Mouse (Mus musculus): Measurements from ENCODE around the gene Sap30bp. TPM values are rescaled to one million over a fixed set of nuclear protein-coding genes. Genes with fewer than 3 reads are reported as not detected.

The Sap30bp gene
- total RNA-seq, 1 experiment from 2014 or later = 40.9 TPM

- DNase-seq = peak; percentile 38
Measured at GRCm38 (mm10) chr11:115955195-115955858, 22.2 kb downstream of the Sap30bp start.

- DNase-seq = no peak
Measured at GRCm38 (mm10) chr11:115956453-115956852, 23.4 kb downstream of the Sap30bp start.

- no peak for DNase-seq
Measured at GRCm38 (mm10) chr11:115957971-115958370, 24.9 kb downstream of the Sap30bp start.

GRCm38 (mm10) chr11:115959018-115959417 lies 25.9 kb downstream of the Sap30bp start:
- no peak for DNase-seq

GRCm38 (mm10) chr11:115962651-115963412 lies 29.8 kb downstream of the Sap30bp start:
- DNase-seq = peak; percentile 41

- DNase-seq = peak; percentile 88
Measured at GRCm38 (mm10) chr11:115964977-115965604, 32.0 kb downstream of the Sap30bp start.

- no peak for DNase-seq
Measured at GRCm38 (mm10) chr11:115968731-115969405, 35.8 kb downstream of the Sap30bp start.

GRCm38 (mm10) chr11:115970006-115970673 lies 37.1 kb downstream of the Sap30bp start:
- no peak for DNase-seq

GRCm38 (mm10) chr11:115971016-115971415 lies 37.9 kb downstream of the Sap30bp start:
- DNase-seq = no peak

- DNase-seq = peak; percentile 34
Measured at GRCm38 (mm10) chr11:115974309-115975082, 41.4 kb downstream of the Sap30bp start, which contains the start of gene Itgb4. Gene Itgb4 (plus strand): TSS chr11:115974709.

GRCm38 (mm10) chr11:115975083-115975420 lies 42.0 kb downstream of the Sap30bp start:
- DNase-seq = no peak

- DNase-seq = no peak
Measured at GRCm38 (mm10) chr11:115975544-115975943, 42.5 kb downstream of the Sap30bp start.

GRCm38 (mm10) chr11:115982472-115982871 lies 49.4 kb downstream of the Sap30bp start:
- DNase-seq = no peak

GRCm38 (mm10) chr11:115983291-115983690 lies 50.2 kb downstream of the Sap30bp start:
- no peak for DNase-seq

- no peak for DNase-seq
Measured at GRCm38 (mm10) chr11:115989686-115990085, 56.6 kb downstream of the Sap30bp start.

- no peak for DNase-seq
Measured at GRCm38 (mm10) chr11:115992098-115992497, 59.0 kb downstream of the Sap30bp start.

GRCm38 (mm10) chr11:115995256-115995655 lies 62.2 kb downstream of the Sap30bp start:
- DNase-seq = no peak

GRCm38 (mm10) chr11:115997047-115997446 lies 64.0 kb downstream of the Sap30bp start:
- DNase-seq = no peak

- DNase-seq = no peak
Measured at GRCm38 (mm10) chr11:115997662-115998061, 64.6 kb downstream of the Sap30bp start.

GRCm38 (mm10) chr11:115999027-115999426 lies 65.9 kb downstream of the Sap30bp start:
- no peak for DNase-seq

GRCm38 (mm10) chr11:115999538-116000143 lies 66.6 kb downstream of the Sap30bp start:
- DNase-seq = peak; percentile 81
